Mouse (Mus musculus) stomach, postnatal 0 days (tissue): ENCODE measurements around the gene Nf1.

Source experiments
- CTCF ChIP-seq: IDR thresholded peaks from 2 replicates; pipeline ENCODE4 v1.5.1; 2016; ENCODE audit warnings: antibody characterized with exemption, low read depth, mild to moderate bottlenecking, moderate library complexity
- EP300 ChIP-seq: optimal IDR thresholded peaks from 2 replicates; pipeline ENCODE3; 2016; ENCODE audit warnings: antibody characterized with exemption

DNA sequence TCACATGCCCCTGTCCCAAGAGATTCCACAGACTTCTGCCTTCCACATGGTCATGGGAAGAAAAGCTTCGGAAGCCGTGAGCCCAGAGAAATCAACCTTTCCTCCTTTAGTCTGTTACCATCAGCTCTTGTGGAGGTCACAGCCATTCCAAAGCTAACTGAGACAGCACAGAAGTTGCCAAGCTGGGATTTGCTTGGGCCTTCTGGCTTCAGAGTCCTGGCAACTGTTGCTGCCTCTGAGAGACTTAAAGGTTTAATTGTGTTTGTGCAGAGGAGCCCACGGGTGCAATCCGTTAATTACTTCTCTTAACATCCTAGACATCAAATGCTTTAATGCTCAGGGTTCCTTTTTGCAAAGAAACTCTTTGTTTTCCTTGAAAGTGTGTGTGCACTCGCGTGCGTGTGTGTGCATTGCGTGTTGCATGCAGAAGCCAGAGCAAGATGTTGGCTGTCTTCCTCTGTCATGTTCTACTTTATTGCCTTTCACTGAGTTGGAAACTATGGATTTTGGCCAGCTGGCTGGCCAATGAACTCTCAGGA lies 22.6 kb upstream of the Nf1 start:
- TF ChIP-seq CTCF: no peak
- TF ChIP-seq EP300: no peak
